Mouse (Mus musculus): ENCODE measurements around the gene Dennd2c.
"Not testable (repeated sequence)": the region's sequence is repeated elsewhere in the genome, so short reads cannot be mapped to it uniquely, and the experiment has no call there.

Gene Dennd2c

DNA sequence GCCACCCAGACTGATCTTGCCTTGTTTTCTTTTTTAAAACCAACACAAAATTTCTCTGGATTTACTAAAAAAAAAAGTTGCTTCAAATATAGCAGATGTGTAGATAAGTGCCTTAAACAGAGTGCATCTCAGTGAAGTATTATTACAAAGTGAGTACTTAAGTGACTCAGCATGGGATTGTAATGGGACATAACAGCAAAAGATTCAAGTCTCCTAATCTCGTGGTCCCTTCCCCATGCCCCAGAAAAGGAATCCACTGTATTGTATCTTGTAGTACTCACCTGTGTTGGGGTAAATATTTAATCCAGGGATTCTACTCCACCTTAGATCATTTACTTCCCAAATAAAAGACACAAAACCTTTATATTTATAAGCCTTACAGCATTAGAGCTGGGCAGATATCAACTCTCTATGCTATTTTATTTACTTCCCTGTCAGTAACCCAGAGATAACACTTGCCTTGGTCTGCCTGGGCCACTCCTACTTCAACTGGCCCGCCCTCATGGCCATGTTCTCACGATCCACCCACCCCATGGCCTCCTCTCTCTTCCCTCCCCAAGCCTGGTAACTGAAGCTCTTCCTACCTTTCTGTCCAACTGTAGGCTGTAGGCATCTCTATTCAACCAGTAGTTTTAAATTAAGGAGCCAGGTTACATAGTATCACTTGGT lies 57.0 kb downstream of the Dennd2c start:
- no peak for DNase-seq (ENCODE audit: low read depth, low spot score)

DNA sequence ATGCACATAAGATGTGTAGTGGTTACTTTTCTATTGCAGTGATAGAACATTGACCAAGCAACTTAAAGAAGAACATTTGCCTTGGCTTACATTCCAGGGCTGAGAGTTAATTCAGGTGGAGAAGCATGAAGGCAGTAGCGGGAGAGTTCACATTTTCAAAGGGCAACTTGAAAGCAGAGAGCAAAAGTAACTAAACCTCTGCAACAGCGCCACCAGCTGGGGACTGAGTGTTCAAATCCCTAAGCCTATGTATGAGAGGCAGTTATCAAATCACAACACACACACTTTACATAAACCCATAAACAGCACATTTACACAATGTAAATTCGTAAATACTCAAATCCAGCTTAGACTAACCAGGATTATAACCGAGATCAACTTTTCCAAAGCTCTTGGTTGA lies 67.4 kb downstream of the Dennd2c start:
- DNase-seq (ENCODE audit: low read depth, low spot score) = peak; percentile 86

- peak; percentile 96 for DNase-seq (ENCODE audit: low read depth, low spot score)
These were observed 69.3 kb downstream of the Dennd2c start, which contains the start of gene Bcas2 for GRCm38 (mm10) chr3:103171505-103172267. Gene Bcas2 (plus strand): TSS chr3:103171655.

DNA sequence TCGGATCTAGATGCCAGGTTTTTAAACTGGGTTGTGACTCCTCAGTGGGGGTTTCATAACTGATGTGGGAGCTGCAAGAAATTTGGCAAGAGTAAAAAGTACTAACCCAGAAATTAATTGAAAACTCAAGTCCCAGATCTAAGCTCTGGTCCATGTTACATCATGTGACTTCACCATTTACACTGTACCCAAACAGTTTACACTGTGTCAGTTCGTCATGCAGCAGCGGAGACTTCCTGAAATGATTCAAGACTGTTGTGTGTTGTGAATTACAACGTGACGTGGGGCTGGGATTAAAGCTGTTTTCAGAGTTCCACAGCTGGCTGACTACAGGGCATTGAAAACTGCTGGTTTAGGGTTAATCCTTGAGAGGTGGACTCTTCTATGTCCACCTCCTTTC lies 70.2 kb downstream of the Dennd2c start:
- DNase-seq (ENCODE audit: low read depth, low spot score) = no peak

DNA sequence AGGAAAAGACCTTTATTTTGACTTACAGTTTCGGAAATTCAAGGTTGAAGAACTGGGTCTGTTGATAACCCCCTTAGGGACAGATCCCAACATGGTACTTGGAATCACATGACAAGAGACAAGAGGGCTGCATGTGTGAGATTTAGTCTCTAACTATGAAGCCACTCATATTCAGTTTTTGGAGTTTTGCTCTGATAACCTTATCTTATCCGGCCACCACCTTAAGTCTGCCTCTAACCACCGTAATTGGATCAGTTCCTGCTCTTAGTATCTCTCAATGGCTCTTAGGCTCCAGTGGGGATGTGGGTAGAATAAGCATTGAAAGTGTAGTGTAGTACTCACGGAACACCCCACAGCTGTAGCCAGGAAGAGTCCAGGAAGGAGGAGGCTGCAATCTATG lies 74.3 kb downstream of the Dennd2c start:
- no peak for DNase-seq (ENCODE audit: low read depth, low spot score)

- DNase-seq (ENCODE audit: low read depth, low spot score) = no peak
These were observed 77.1 kb downstream of the Dennd2c start for GRCm38 (mm10) chr3:103179527-103179926.

- DNase-seq (ENCODE audit: low read depth, low spot score) = no peak
These were observed 78.8 kb downstream of the Dennd2c start for GRCm38 (mm10) chr3:103181171-103181570.

- DNase-seq (ENCODE audit: low read depth, low spot score) = no peak
These were observed 80.4 kb downstream of the Dennd2c start for GRCm38 (mm10) chr3:103182821-103183220.

GRCm38 (mm10) chr3:103184467-103184866 lies 82.1 kb downstream of the Dennd2c start:
- not testable (repeated sequence) for DNase-seq (ENCODE audit: low read depth, low spot score)

GRCm38 (mm10) chr3:103188451-103188850 lies 86.0 kb downstream of the Dennd2c start:
- peak; percentile 55 for DNase-seq (ENCODE audit: low read depth, low spot score)

DNA sequence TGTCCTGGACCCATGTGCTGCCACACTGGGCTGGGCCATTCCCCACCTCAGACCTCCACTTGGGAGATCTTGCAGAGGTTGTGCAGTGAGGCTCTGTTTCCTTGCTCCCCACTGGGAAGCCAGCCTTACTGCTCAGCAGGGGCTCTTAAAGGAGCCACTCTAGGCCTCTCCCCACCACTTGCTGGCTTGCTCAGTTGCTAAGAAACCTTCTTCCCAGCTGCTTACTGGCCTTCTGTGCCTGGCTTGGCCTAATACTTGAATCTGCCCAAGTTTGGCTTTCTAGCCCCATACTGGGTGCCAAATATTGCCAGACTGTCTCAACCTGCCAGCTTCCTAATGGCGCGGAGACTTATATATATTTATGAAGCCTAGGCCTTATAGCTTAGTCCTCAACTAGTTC lies 86.5 kb downstream of the Dennd2c start:
- peak; percentile 83 for DNase-seq (ENCODE audit: low read depth, low spot score)

DNA sequence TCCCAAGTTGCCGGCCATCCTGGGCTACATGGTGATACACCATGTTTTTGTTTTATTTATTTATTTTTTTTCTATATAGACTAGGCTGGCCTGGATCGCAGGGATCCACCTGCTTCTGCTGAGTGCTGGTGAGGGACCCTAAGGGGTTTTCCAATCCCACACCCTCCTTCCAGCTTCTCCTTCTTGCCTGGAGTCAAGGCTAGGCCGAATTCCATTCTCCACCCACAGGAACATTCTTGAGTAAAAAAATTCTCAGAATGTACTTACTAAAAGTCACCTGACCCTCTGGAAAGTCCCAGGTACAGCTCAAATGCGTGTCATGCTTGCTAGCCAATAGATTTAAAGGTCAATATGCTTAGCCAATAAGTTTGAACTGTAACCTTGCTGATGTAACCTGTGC lies 89.8 kb downstream of the Dennd2c start:
- no peak for DNase-seq (ENCODE audit: low read depth, low spot score)

GRCm38 (mm10) chr3:103193186-103193585 lies 90.8 kb downstream of the Dennd2c start:
- no peak for DNase-seq (ENCODE audit: low read depth, low spot score)

- DNase-seq (ENCODE audit: low read depth, low spot score) = no peak
These were observed 94.0 kb downstream of the Dennd2c start for GRCm38 (mm10) chr3:103196320-103196823.

- no peak for DNase-seq (ENCODE audit: low read depth, low spot score)
These were observed 97.0 kb downstream of the Dennd2c start for GRCm38 (mm10) chr3:103199386-103199785.

GRCm38 (mm10) chr3:103201105-103201504 lies 98.7 kb downstream of the Dennd2c start:
- DNase-seq (ENCODE audit: low read depth, low spot score) = peak; percentile 92

GRCm38 (mm10) chr3:103203554-103203953 lies 101.2 kb downstream of the Dennd2c start:
- DNase-seq (ENCODE audit: low read depth, low spot score) = peak; percentile 64

- peak; percentile 62 for DNase-seq (ENCODE audit: low read depth, low spot score)
These were observed 102.0 kb downstream of the Dennd2c start for GRCm38 (mm10) chr3:103204445-103204844.

DNA sequence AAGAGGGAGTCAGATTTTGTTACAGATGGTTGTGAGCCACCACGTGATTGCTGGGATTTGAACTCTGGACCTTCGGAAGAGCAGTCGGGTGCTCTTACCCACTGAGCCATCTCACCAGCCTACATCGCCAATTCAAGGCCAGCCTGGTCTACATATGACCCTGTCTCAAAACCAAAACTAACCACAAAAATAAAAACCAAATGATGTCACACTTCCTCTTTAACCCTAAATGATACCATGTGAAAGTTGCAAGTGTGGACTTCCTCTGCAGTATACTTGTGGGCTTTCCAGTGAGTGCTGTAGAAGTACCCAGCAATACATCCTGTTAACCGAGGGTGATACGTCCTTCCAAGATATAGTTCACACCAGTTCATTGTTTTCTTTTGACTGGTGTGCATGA lies 104.0 kb downstream of the Dennd2c start:
- no peak for DNase-seq (ENCODE audit: low read depth, low spot score)

DNA sequence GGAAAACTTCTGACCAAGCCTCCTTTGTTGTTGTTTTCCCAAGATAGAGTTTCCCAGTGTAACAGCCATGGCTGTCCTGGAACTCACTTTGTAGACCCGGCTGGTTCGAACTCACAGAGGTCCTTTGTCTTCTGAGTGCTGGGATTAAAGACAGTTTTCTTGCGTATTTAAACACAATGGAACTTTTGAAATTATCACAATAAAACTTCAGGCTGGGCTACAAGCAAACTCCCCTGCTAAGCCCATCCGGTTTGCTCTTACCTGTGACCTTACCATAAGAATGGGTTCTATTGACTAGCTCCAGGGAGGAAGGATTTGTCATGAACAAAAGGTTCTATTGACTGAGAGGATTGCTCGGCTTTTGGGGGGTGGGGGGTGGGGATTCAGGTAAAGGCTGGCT lies 105.3 kb downstream of the Dennd2c start:
- DNase-seq (ENCODE audit: low read depth, low spot score) = peak; percentile 99

DNA sequence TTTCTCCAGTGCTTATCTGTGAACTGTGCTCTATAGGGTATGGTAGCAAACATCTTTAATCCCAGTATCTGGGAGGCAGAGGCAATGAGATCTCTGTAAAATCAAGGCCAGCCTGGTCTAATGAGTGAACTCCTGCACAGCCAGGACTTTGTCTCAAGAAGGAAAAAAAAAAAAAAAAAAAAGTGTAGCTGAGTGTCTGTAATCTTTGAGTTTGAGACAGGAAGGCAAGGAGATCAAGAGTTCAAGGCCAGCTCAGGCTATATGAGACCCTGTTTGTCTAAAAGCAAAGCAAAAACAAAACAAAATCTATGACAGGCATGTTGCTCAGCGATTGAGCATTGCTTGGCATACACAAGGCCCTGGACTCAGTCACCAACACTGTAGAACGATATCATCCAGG lies 105.8 kb downstream of the Dennd2c start:
- peak; percentile 75 for DNase-seq (ENCODE audit: low read depth, low spot score)

DNA sequence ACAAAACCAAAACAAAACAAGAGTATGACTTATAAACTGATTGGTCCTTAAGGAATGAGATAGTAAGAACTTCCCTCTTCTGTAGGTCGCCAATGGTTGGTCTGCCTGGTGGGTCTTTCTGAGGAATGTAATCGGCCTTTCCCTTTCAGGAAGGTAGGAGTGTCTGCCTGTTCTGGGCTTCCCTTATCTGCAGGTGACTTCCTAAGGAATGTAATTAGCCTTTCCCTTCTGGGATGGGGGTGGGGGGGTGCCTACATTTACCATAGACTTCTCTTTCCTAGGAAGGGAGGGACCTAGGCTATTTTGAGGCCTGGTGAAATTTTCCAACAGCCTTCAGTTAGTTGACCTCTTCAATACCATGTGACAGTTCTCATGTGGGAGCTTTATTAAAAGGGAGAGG lies 108.7 kb downstream of the Dennd2c start:
- no peak for DNase-seq (ENCODE audit: low read depth, low spot score)

DNA sequence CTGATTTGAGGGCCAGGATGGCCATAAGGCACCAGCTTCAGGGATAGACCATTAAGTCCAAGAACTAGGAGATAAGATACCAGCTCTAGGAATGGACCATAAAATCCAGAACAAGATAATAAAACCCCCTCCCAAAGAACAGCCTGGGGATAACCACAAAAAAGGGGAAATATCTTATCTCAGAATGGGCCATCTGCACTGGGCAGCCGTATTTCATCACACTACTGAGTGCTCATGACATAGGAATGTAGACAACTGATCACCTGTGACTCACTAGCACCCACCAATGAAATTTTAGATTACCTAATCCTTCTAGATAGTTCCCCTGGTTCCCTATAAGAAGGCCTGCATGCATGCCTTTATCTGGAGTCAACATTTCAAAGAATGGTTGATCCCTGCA lies 109.7 kb downstream of the Dennd2c start:
- DNase-seq (ENCODE audit: low read depth, low spot score) = no peak
